Mouse (Mus musculus) ES-Bruce4 (cell line): ENCODE data around the gene Gm9844.
"Not testable (repeated sequence)": the region's sequence is repeated elsewhere in the genome, so short reads cannot be mapped to it uniquely, and the experiment has no call there.

Experiments
- CTCF ChIP-seq: IDR thresholded peaks from one replicate; pipeline ENCODE4 v1.8.1; 2011; ENCODE audit warnings: low read depth, low read length
- POLR2A ChIP-seq: IDR thresholded peaks from one replicate; pipeline ENCODE4 v1.8.1; 2011; ENCODE audit warnings: low read length; ENCODE audit not compliant: insufficient read depth

DNA sequence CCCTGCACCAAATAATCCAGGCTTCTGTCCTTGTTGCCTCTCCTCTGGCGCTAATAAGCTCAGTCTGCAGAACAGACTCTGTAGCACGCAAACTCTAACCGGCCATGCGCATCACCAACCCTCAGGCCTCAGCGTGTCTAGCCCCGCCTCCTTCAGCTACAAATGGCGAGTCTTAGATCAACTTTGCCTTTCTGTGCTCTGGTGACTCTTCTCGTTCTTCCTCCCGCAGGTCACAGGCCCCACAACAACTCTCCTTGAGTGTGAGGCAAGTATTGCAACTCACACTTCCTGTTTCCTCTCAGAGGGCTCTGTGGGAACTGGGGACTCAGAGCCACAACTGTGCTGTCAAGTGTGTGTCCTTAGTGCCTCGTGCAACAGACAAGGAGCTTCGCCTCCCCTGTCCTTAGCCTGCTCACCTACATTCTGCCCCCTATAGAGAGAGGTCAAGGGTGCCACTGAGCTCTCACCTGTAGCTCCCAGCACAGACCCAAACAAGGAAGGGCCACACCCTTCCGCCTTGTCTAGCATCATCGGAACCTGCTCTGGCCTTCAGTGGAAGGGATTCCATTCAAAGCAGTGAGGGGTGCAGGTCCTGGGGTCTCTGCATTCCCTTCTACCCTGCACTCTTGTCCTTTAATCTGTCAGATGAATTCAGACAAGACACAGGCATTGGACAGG lies 23.1 kb upstream of the Gm9844 start:
- TF ChIP-seq CTCF, POLR2A: not testable (repeated sequence)
